Mouse (Mus musculus) B cell, adult 2 months (primary cell): ENCODE results near the gene Polr3k.

Experiments used
- DNase-seq, 2 experiments: peaks; one replicate each; pipeline ENCODE4 v3.0.0; 2022

The Polr3k gene

GRCm38 (mm10) chr2:181863791-181864535 is at the start of gene Polr3k:
Gene Polr3k (plus strand): TSS chr2:181864337.
- DNase-seq = peak; percentile 87 to 89

DNA sequence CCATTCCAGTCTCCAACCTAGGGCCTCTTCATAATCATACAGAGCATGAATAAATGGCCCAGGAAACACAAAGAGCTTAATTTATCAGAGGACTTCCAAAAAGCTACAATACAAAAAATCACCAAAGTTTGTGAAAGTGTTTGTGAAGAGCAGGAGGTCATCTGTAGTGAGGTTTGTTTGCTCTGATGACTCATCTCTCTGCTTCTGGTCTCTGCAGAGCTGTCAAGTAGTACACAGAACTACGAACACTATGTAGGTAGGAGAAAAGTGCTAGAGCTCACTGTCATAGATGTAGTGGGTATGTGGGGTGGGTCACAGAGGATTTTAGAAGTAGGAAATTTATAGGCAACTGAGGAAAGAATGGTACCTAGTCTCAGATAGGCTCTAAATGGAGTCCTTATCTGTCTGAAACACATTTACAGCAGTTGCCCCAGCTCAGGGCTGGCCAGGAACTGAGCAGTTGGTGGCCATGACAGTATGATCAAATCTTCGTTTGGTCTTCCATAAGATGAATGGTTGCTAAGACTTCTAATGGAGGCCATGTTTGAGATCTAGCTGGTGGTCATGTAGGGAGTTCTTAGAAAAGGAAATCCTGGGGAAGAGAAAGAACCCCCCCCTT is 35.0 kb upstream of the Polr3k start:
- DNase-seq = no peak

- no peak for DNase-seq
Measured at GRCm38 (mm10) chr2:181832745-181833144, 31.4 kb upstream of the Polr3k start.

DNA sequence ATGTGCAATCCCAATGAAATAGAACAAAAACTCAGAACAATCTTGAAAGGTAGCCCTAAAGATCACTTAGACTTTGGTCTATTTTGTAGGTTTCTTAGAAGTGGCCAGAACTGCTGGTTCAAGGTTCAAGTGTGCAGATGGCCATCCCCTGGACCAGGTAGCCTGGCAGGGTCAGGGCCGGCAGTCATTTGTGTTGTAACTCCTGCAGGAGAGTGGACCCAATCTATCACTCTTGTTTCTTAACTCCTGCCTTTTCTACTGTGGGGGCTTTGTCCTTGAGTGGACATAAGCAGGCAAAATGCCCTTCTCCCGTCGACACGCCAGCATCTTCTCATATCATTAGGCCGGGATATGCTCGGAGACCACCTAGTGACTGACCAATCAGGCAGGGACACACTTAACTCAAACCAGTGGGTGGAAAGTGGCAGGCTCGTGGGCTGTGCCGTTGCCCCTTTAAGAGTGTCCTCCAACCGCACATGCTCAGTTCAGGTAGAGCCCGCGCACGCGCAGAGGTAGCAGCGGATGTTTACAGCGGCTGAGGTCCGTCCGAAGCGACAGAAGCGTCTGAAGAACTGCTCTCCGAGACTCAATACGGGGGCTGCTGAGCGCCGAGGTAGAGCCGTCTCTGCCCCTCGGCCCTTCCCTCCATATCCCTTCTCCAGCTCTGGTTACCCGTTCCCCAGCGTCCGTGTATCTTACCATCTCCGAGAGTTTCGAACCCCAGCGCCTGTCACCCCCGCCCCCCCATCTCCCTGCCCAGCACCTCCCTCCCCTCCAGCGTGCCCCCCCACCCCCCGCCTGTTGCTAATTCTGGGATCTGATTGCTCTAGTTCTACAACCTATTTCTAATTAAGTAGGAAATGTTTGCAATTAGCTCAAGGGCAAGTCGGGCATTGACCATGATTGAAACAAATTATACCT is 26.5 kb upstream of the Polr3k start, which contains the start of gene Pcmtd2:
TSS of gene Pcmtd2 (plus strand) at position 483 of the 921 bp plus-strand sequence.
- peak; percentile 91 to 93 for DNase-seq

- DNase-seq = peak; percentile 20 to 26
Measured at GRCm38 (mm10) chr2:181838293-181838680, 25.9 kb upstream of the Polr3k start.

DNA sequence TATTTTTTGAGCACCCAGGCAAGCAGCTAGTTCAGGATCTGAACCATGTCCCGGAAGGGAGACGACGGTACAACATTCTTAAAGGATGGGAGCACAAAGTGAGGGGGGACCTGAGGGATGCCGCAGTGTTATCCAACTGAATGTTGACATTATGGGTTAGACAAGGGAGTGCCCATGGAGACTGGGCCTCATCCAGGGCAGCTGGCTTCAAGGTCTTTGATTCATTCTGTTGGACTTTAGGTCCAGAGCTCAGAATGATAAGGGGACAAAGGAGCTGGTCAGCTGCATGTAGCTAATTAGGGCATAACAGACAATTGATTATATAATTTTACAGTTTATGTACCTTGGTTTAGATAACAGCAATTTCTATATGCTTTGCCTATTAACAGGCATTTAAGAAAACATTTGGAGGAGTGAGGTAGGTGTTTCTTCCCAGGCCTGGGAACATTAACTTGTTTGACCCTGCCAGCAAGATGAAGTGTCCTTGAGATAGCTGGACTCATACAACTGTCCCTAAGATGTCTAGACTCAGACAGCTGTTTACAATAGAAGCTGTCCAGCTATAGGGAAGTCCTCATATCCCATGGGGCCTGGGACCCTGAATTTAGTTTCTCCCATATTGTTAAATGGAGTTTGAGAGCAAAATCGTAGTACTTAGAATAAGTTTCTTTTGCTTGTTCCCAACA is 18.3 kb upstream of the Polr3k start:
- DNase-seq = no peak

GRCm38 (mm10) chr2:181864536-181864860 is 361 bp downstream of the Polr3k start:
- no peak for DNase-seq

DNA sequence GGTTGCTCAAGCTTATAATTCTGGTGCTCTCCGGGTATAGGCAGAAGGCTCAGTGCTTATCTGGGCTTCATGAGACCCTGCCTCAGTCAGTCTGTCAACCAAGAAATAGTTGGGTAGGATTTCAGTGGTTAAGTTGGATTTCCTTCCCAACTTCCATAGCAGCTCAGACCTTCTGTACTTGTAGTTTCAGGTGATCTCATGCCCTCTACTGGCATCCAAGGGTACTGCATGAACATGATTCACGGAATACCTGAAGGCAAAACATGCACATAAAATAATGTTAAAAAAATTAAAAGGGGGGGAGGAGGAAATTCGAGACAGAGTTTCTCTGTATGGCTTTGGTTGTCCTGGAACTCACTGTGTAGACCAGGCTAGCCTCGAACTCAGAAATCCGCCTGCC is 2.8 kb downstream of the Polr3k start:
- peak; percentile 70 to 79 for DNase-seq

- no peak for DNase-seq
Measured at GRCm38 (mm10) chr2:181871039-181871438, 6.9 kb downstream of the Polr3k start.

DNA sequence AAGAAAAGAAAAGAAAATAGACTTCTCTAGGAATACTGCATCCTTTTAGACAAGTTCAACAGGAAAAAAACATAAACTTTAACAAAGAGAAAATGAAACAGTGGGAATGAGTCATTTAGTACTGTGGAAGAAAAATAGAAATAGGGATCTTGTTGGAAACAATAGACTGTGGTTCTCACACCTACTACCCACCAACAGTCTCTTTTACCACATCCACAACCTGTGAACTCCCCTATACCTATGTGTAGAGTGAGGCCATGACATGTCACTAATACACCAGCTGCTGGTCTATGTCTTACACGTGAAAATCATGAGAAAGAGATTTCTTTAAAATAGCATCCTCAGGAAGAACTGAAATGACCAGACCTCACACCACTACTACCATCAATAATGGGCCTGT is 14.8 kb downstream of the Polr3k start:
- DNase-seq = no peak

DNA sequence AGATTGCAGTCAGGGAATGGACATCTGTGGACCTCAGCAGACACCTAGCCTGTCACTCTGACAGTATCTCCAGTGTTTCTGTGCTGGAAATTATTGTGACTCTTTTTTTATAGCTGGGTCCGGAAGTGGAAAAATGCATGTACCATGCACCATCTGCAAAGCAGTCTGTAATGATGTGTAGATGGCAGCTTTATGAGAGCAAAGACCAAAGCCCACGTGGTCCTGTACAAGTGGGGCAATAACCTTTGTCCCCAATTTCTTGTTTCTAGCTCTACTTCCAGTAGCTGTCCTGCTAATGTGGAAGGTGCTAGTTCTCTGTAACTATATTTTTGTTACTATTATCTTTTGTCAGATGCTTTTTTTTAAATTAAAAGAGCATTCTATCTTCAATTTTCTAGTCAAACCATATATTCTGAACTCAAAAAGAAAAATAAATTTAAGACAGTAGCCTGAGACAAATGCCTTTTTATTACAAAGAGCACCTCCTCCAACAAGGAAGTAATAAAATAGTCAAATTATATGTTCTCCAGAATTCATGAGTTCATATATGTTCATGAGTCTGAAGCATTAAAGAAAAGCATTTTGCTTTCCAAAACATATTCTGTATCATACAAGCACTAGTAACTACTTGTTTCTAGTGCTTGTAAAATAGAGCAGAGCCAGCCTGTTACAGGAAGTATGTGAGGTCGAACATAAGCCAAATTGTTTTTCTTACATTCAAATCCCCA is 19.0 kb downstream of the Polr3k start:
- DNase-seq = no peak

- DNase-seq = no peak
Measured at GRCm38 (mm10) chr2:181917861-181918260, 53.7 kb downstream of the Polr3k start.

DNA sequence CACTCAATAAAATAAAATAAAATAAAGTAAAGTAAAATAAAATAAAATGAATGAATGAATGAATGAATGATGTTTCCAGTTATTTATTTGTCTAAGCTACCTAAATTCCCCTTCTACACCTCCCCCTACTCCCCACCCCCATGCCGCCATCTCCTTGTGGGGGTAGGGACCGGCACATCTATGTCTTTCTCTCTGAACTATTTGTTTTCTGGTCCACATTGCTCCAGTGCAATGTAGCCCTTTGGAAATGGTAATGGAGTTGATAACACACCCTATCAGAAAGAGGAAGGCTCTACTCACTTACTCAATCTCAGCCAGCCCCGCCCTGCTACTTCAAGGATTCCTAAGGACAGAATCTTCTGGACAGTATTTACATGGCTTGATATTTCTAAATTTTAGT is 54.4 kb downstream of the Polr3k start:
- peak; percentile 5 to 9 for DNase-seq
